In genomic region chr5:137766270-137766669, GRCm38 (mm10) we compare ENCODE assay signal across 14 mouse cellular contexts. TPM values are rescaled to one million over a fixed set of nuclear protein-coding genes. Genes with fewer than 3 reads are reported as not detected.
DNase-seq lines count a peak whose midpoint lies in the region; ATAC-seq and TF ChIP-seq lines count a peak whose summit lies in the region.
"Had no signal": no experiment of that assay in that cellular context is flagged by ENCODE, and none has a peak within 500 bp of the region (broad histone marks: within the 10 kb centered on the region; RNA-seq: fewer than 3 reads in every experiment).

No protein-coding gene starts in this region.

- intact Hi-C loops in gastrocnemius, adult 2 months (cut with DNase I): no loop called here
- intact Hi-C loops in left cerebral cortex, postnatal 36 days (cut with DNase I): no loop called here

- H3K4me1 ChIP-seq in lung, postnatal 0 days (ENCODE audit: insufficient read depth, low read depth, low read length): no peaks in the 10 kb centered on the region
- no peaks in the 10 kb centered on the region for H3K4me1 ChIP-seq in kidney, embryonic 14.5 days (ENCODE audit: control insufficient read depth, insufficient read depth, low read length)
- H3K4me1 ChIP-seq: heart, embryonic 13.5 days; limb, embryonic 13.5 days had no signal

- no peaks in the 10 kb centered on the region for H3K27me3 ChIP-seq in lung, postnatal 0 days (replicated peaks; ENCODE audit: insufficient read depth, low read length)
- no peaks in the 10 kb centered on the region for H3K27me3 ChIP-seq in kidney, embryonic 14.5 days (ENCODE audit: control insufficient read depth, insufficient read depth, low read length)
- H3K27me3 ChIP-seq: heart, embryonic 13.5 days; limb, embryonic 13.5 days had no signal

- H3K36me3 ChIP-seq in lung, postnatal 0 days (ENCODE audit: insufficient read depth, low read length): no peaks in the 10 kb centered on the region
- no peaks in the 10 kb centered on the region for H3K36me3 ChIP-seq in kidney, embryonic 14.5 days (ENCODE audit: control insufficient read depth, insufficient read depth, low read length)
- H3K36me3 ChIP-seq: limb, embryonic 13.5 days had no signal

- no peak overlapping the region for H3K27ac ChIP-seq in gastrocnemius, adult 2 months
- H3K27ac ChIP-seq in lung, postnatal 0 days (ENCODE audit: low read length): no peak overlapping the region
- no peak overlapping the region for H3K27ac ChIP-seq in kidney, embryonic 14.5 days (ENCODE audit: low read depth, low read length)
- H3K27ac ChIP-seq: heart, embryonic 13.5 days; limb, embryonic 13.5 days had no signal

- peak; percentile 65 for TF ChIP-seq CTCF in gastrocnemius, adult 2 months (IDR thresholded peaks at IDR 0.05)
- TF ChIP-seq CTCF in lung, postnatal 0 days (IDR thresholded peaks at IDR 0.05): peak; percentile 71

- DNase-seq in gastrocnemius, adult 2 months: no peak
- no peak for DNase-seq in gastrocnemius, adult 18-20 months (ENCODE audit: low spot score)
- DNase-seq in lung, postnatal 0 days (ENCODE audit: low spot score): no peak
- DNase-seq in lung, postnatal 10 days: no peak
- peak; percentile 38 for DNase-seq in T-cell, adult 2 months (ENCODE audit: low spot score)
- peak; percentile 67 for DNase-seq in retina, embryonic 14.5 days (ENCODE audit: low spot score)
- DNase-seq in left cerebral cortex, postnatal 36 days (ENCODE audit: low spot score in 2 of 2): no peak
- DNase-seq: cerebellum, adult 11-12 months; kidney, postnatal 25 days; thymus, adult 2 months had no signal

- no peak overlapping the region for H3K4me2 ChIP-seq in lung, postnatal 0 days (replicated peaks; ENCODE audit: low read depth, low read length)
- H3K4me2 ChIP-seq in kidney, embryonic 14.5 days (replicated peaks; ENCODE audit: low read depth, low read length): no peak overlapping the region
- H3K4me2 ChIP-seq: heart, embryonic 13.5 days; limb, embryonic 13.5 days had no signal

- no peak overlapping the region for H3K9ac ChIP-seq in lung, postnatal 0 days (replicated peaks; ENCODE audit: low read depth)
- no peak overlapping the region for H3K9ac ChIP-seq in kidney, embryonic 14.5 days (ENCODE audit: low read depth, low read length)
- H3K9ac ChIP-seq: heart, embryonic 13.5 days; limb, embryonic 13.5 days had no signal

- 57% methylated on average over 3 of the region's 3 CpGs for WGBS in lung, postnatal 0 days
- WGBS in kidney, embryonic 14.5 days: 65% methylated on average over 3 of the region's 3 CpGs

- TF ChIP-seq EP300 in lung, postnatal 0 days (IDR thresholded peaks at IDR 0.05): no peak

- ATAC-seq in lung, postnatal 0 days: no peak
- ATAC-seq in kidney, embryonic 14.5 days (ENCODE audit: low FRiP score, low TSS enrichment): no peak
- ATAC-seq: midbrain, embryonic 16.5 days had no signal

- H3K9me3 ChIP-seq in lung, postnatal 0 days (ENCODE audit: low read length): no peaks in the 10 kb centered on the region
- H3K9me3 ChIP-seq in kidney, embryonic 14.5 days (ENCODE audit: control insufficient read depth, low read length): no peaks in the 10 kb centered on the region; the same call in 1 of the 2 replicates
- H3K9me3 ChIP-seq: heart, embryonic 13.5 days; limb, embryonic 13.5 days had no signal

- no peak overlapping the region for H3K4me3 ChIP-seq in gastrocnemius, adult 2 months
- no peak overlapping the region for H3K4me3 ChIP-seq in lung, postnatal 0 days (ENCODE audit: low read depth, low read length)
- H3K4me3 ChIP-seq in kidney, embryonic 14.5 days (ENCODE audit: low read length): no peak overlapping the region
- H3K4me3 ChIP-seq: heart, embryonic 13.5 days; limb, embryonic 13.5 days had no signal

RNA-seq across cellular contexts. Expression of gene Ppp1r35, which starts 12.4 kb away (rescaled TPM):
- 1 to 10 TPM; 5.4 to 6.9 TPM for total RNA-seq in gastrocnemius, adult 2 months (2021)
- 1 to 10 TPM; 6.2 to 7.7 TPM for total RNA-seq in gastrocnemius, adult 18-20 months (2021)
- polyA plus RNA-seq in lung, postnatal 0 days (2015; fragmentation: Nextera tagmentation; extraction: Ambion mirVana): 28.8 and 29.8 TPM in 2 replicates
- polyA plus RNA-seq in kidney, embryonic 14.5 days (2014; fragmentation: Nextera tagmentation; extraction: Ambion mirVana): 41.6 and 54.8 TPM in 2 replicates
- total RNA-seq in left cerebral cortex, postnatal 36 days (2021): 10 to 100 TPM; 23.5 to 28.6 TPM

RNA-seq across cellular contexts. Expression of gene Tsc22d4, which starts 20.7 kb away (rescaled TPM):
- 10 to 100 TPM; 43.5 to 58.6 TPM for total RNA-seq in gastrocnemius, adult 2 months (2021)
- 10 to 100 TPM; 53.0 to 68.0 TPM for total RNA-seq in gastrocnemius, adult 18-20 months (2021)
- polyA plus RNA-seq in lung, postnatal 0 days (2015; fragmentation: Nextera tagmentation; extraction: Ambion mirVana): 119 and 129 TPM in 2 replicates
- polyA plus RNA-seq in kidney, embryonic 14.5 days (2014; fragmentation: Nextera tagmentation; extraction: Ambion mirVana): 104 and 121 TPM in 2 replicates
- 100 to 1,000 TPM; 166 to 203 TPM for total RNA-seq in left cerebral cortex, postnatal 36 days (2021)

RNA-seq across cellular contexts. Expression of gene Mepce, which starts 21.2 kb away (rescaled TPM):
- 10 to 100 TPM; 22.4 to 26.2 TPM for total RNA-seq in gastrocnemius, adult 2 months (2021)
- total RNA-seq in gastrocnemius, adult 18-20 months (2021): 10 to 100 TPM; 24.1 to 26.1 TPM
- polyA plus RNA-seq in lung, postnatal 0 days (2015; fragmentation: Nextera tagmentation; extraction: Ambion mirVana): 12.2 and 13.7 TPM in 2 replicates
- 11.8 and 16.4 TPM in 2 replicates for polyA plus RNA-seq in kidney, embryonic 14.5 days (2014; fragmentation: Nextera tagmentation; extraction: Ambion mirVana)
- 10 to 100 TPM; 33.5 to 42.8 TPM for total RNA-seq in left cerebral cortex, postnatal 36 days (2021)

RNA-seq across cellular contexts. Expression of gene Zcwpw1, which starts 21.3 kb away (rescaled TPM):
- total RNA-seq in gastrocnemius, adult 2 months (2021): under 1 TPM; 0.20 to 0.39 TPM
- under 1 TPM; 0.14 to 0.26 TPM for total RNA-seq in gastrocnemius, adult 18-20 months (2021)
- 2.4 and 4.3 TPM in 2 replicates for polyA plus RNA-seq in lung, postnatal 0 days (2015; fragmentation: Nextera tagmentation; extraction: Ambion mirVana)
- 21.8 and 27.4 TPM in 2 replicates for polyA plus RNA-seq in kidney, embryonic 14.5 days (2014; fragmentation: Nextera tagmentation; extraction: Ambion mirVana)
- total RNA-seq in left cerebral cortex, postnatal 36 days (2021): 1 to 10 TPM; 4.6 to 7.2 TPM

RNA-seq across cellular contexts. Expression of gene Nyap1, which starts 24.9 kb away (rescaled TPM):
- total RNA-seq in gastrocnemius, adult 2 months (2021): under 1 TPM; 0.05 to 0.45 TPM
- total RNA-seq in gastrocnemius, adult 18-20 months (2021): under 1 TPM; 0.21 to 0.28 TPM
- 0.51 and 0.65 TPM in 2 replicates for polyA plus RNA-seq in lung, postnatal 0 days (2015; fragmentation: Nextera tagmentation; extraction: Ambion mirVana)
- polyA plus RNA-seq in kidney, embryonic 14.5 days (2014; fragmentation: Nextera tagmentation; extraction: Ambion mirVana): 0.56 and 1.1 TPM in 2 replicates
- total RNA-seq in left cerebral cortex, postnatal 36 days (2021): 10 to 100 TPM; 70.1 to 79.5 TPM

Comparison
In these comparisons a context has a peak if more than half of its experiments do, and no peak if none do; other contexts are left out.
1. DNase-seq: peak in T-cell, adult 2 months (single experiment) and retina, embryonic 14.5 days (single experiment); none in gastrocnemius, adult 2 months (single experiment), gastrocnemius, adult 18-20 months (single experiment), lung, postnatal 0 days (single experiment), lung, postnatal 10 days (single experiment) and left cerebral cortex, postnatal 36 days (0 of 2).